Mouse (Mus musculus): ENCODE data around the gene Btbd35f16. TPM values are rescaled to one million over a fixed set of nuclear protein-coding genes. Genes with fewer than 3 reads are reported as not detected.
"Not testable (repeated sequence)": the region's sequence is repeated elsewhere in the genome, so short reads cannot be mapped to it uniquely, and the experiment has no call there.

Btbd35f16 gene
- polyA plus RNA-seq (2015; fragmentation: Nextera tagmentation; extraction: Ambion mirVana) = not detected in 2 replicates

GRCm38 (mm10) chrX:3956902-3957301 is at the start of gene Btbd35f16:
TSS of gene Btbd35f16 (minus strand) at chrX:3957002.
- H3K27ac ChIP-seq; H3K27me3 ChIP-seq; H3K9ac ChIP-seq; H3K9me3 ChIP-seq (replicated peaks); H3K4me3 ChIP-seq; ATAC-seq; H3K36me3 ChIP-seq (ENCODE audit: poor library complexity, severe bottlenecking); H3K4me2 ChIP-seq; H3K4me1 ChIP-seq: not testable (repeated sequence)
- WGBS = 50% methylated on average over 1 of the region's 3 CpGs

Other genes starting within 250 kb of the Btbd35f16 start
- not detected in 2 replicates for gene Btbd35f10, start 204.1 kb downstream of the Btbd35f16 start, polyA plus RNA-seq (2015; fragmentation: Nextera tagmentation; extraction: Ambion mirVana)
- not detected in 2 replicates for gene Btbd35f3, start 80.7 kb upstream of the Btbd35f16 start, polyA plus RNA-seq (2015; fragmentation: Nextera tagmentation; extraction: Ambion mirVana)
- gene Btbd35f28, start 239.6 kb upstream of the Btbd35f16 start, polyA plus RNA-seq (2015; fragmentation: Nextera tagmentation; extraction: Ambion mirVana) = not detected in 2 replicates